ENCODE assay signal across 20 mouse cellular contexts in the genomic region with DNA sequence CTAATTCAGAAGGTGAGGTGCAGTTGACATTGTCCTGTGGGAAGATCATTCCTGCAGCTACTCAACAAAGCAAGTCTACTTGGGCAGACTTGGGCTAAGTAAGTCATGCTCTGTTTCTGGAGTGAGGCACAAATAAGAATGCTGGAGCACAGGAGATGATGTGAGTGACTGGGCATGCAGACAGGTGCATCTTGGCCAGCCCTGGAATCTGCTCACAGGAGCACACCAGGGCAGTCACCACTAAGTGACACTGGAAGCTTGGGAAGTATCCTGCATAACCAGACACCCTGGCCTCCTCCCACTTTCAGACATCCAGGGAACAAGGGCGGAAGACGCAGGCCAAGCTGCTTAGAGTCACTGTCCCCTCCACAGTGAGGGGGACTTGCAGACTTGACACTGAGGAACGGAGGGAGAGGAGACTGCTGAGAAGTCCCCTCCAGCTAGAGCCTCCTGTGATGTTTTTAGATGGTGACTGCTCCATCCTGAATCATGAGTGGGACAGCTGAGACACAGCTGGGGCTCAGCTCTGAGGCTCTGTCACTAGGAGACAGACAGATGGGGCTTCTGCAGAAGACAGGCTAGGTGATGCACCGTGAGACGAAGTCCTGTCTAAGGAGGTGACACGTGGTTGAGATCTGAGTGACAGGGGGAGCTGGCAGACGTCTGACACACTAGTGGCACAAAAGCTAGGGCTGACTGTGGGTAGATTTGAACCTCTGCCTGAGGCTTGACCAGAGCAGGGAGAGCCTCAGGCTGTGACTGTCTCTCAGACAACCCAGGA.
DNase-seq lines count a peak whose midpoint lies in the region; ATAC-seq and TF ChIP-seq lines count a peak whose summit lies in the region.
"Had no signal": no experiment of that assay in that cellular context is flagged by ENCODE, and none has a peak within 500 bp of the region (broad histone marks: within the 10 kb centered on the region; RNA-seq: fewer than 3 reads in every experiment).

No protein-coding gene starts in this region.

- no peak for TF ChIP-seq CTCF in heart, adult 2 months (IDR thresholded peaks at IDR 0.05)
- no peak for TF ChIP-seq CTCF in thymus, adult 2 months (IDR thresholded peaks at IDR 0.05; ENCODE audit: borderline replicate concordance, control insufficient read depth, extremely low read depth, insufficient read depth, low read length, poor library complexity)

- H3K4me1 ChIP-seq in heart, embryonic 11.5 days (ENCODE audit: control insufficient read depth, insufficient read depth, low read length) = peaks cover 31% of the 10 kb centered on the region
- H3K4me1 ChIP-seq in heart, adult 2 months (ENCODE audit: control insufficient read depth, insufficient read depth, low read length) = peaks cover 2% of the 10 kb centered on the region; the same call in 1 of the 2 replicates
- H3K4me1 ChIP-seq in hindbrain, embryonic 14.5 days (replicated peaks; ENCODE audit: control insufficient read depth, insufficient read depth, low read length) = peaks cover 6% of the 10 kb centered on the region; the same call in 1 of the 2 replicates
- H3K4me1 ChIP-seq in hindbrain, embryonic 12.5 days = peaks cover 12% of the 10 kb centered on the region
- peaks cover 36% of the 10 kb centered on the region for H3K4me1 ChIP-seq in thymus, adult 2 months (replicated peaks; ENCODE audit: control insufficient read depth, insufficient read depth, low read length)
- H3K4me1 ChIP-seq: embryonic facial prominence, embryonic 15.5 days; liver, embryonic 15.5 days had no signal

- intact Hi-C loops in heart, adult 2 months (cut with DNase I) = no loop called here

- H3K79me2 ChIP-seq in heart, adult 2 months (replicated peaks; ENCODE audit: control insufficient read depth, insufficient read depth, low read length) = no peaks in the 10 kb centered on the region

- no peak overlapping the region for H3K4me3 ChIP-seq in heart, embryonic 11.5 days (ENCODE audit: low read depth, low read length)
- H3K4me3 ChIP-seq in heart, adult 2 months = no peak overlapping the region
- H3K4me3 ChIP-seq in hindbrain, embryonic 14.5 days (replicated peaks; ENCODE audit: low read length) = no peak overlapping the region
- H3K4me3 ChIP-seq in hindbrain, embryonic 12.5 days = no peak overlapping the region
- no peak overlapping the region for H3K4me3 ChIP-seq in thymus, adult 2 months (ENCODE audit: control insufficient read depth, insufficient read depth, low read length)
- H3K4me3 ChIP-seq: embryonic facial prominence, embryonic 15.5 days; limb, embryonic 15.5 days; liver, embryonic 15.5 days; midbrain, embryonic 13.5 days; myocyte had no signal

- TF ChIP-seq POLR2A in heart, adult 2 months (IDR thresholded peaks at IDR 0.05; ENCODE audit: insufficient read depth, low read depth, low read length) = no peak
- no peak for TF ChIP-seq POLR2A in thymus, adult 2 months (IDR thresholded peaks at IDR 0.05; ENCODE audit: control insufficient read depth, extremely low read depth, insufficient read depth, low read length, poor library complexity)

- no peak overlapping the region for H3K4me2 ChIP-seq in heart, embryonic 11.5 days
- H3K4me2 ChIP-seq in hindbrain, embryonic 14.5 days (replicated peaks) = no peak overlapping the region
- H3K4me2 ChIP-seq in hindbrain, embryonic 12.5 days (replicated peaks) = no peak overlapping the region
- H3K4me2 ChIP-seq: embryonic facial prominence, embryonic 15.5 days; limb, embryonic 15.5 days; liver, embryonic 15.5 days; midbrain, embryonic 13.5 days had no signal

- H3K36me3 ChIP-seq in heart, embryonic 11.5 days (ENCODE audit: control insufficient read depth, insufficient read depth, low read length) = peaks cover 13% of the 10 kb centered on the region
- H3K36me3 ChIP-seq in heart, adult 2 months (ENCODE audit: control insufficient read depth, insufficient read depth, low read length) = no peaks in the 10 kb centered on the region
- peaks cover 64% of the 10 kb centered on the region for H3K36me3 ChIP-seq in hindbrain, embryonic 14.5 days (replicated peaks; ENCODE audit: control insufficient read depth, insufficient read depth)
- peaks cover 58% of the 10 kb centered on the region for H3K36me3 ChIP-seq in hindbrain, embryonic 12.5 days
- H3K36me3 ChIP-seq in thymus, adult 2 months (ENCODE audit: control insufficient read depth, insufficient read depth, low read length) = no peaks in the 10 kb centered on the region
- H3K36me3 ChIP-seq: liver, embryonic 15.5 days had no signal

- no peak for ATAC-seq in heart, embryonic 11.5 days (replicated peaks; ENCODE audit: insufficient number of reproducible peaks, low FRiP score, low TSS enrichment)
- no peak for ATAC-seq in hindbrain, embryonic 14.5 days (ENCODE audit: low FRiP score)
- no peak for ATAC-seq in hindbrain, embryonic 12.5 days (ENCODE audit: low FRiP score)
- ATAC-seq: midbrain, embryonic 13.5 days had no signal

- TF ChIP-seq EP300 in heart, adult 2 months (IDR thresholded peaks at IDR 0.05; ENCODE audit: insufficient read depth, low read depth, low read length) = no peak

- 64% methylated on average over 7 of the region's 7 CpGs for WGBS in heart, embryonic 11.5 days (ENCODE audit: insufficient replicate concordance)
- WGBS in heart, adult 2 months = 78% methylated on average over 7 of the region's 7 CpGs
- WGBS in hindbrain, embryonic 14.5 days = 66% methylated on average over 7 of the region's 7 CpGs
- 69% methylated on average over 7 of the region's 7 CpGs for WGBS in hindbrain, embryonic 12.5 days
- WGBS in thymus, adult 2 months = 59% methylated on average over 7 of the region's 7 CpGs

- no peaks in the 10 kb centered on the region for H3K9me3 ChIP-seq in heart, embryonic 11.5 days (replicated peaks; ENCODE audit: control insufficient read depth, low read length)
- H3K9me3 ChIP-seq in hindbrain, embryonic 14.5 days (ENCODE audit: control insufficient read depth, low read length) = no peaks in the 10 kb centered on the region
- H3K9me3 ChIP-seq in hindbrain, embryonic 12.5 days (replicated peaks) = no peaks in the 10 kb centered on the region
- H3K9me3 ChIP-seq: embryonic facial prominence, embryonic 15.5 days; limb, embryonic 15.5 days; liver, embryonic 15.5 days; midbrain, embryonic 13.5 days had no signal

- peak overlapping the region; percentile 36; the same call in 1 of the 2 replicates for H3K27ac ChIP-seq in heart, embryonic 11.5 days (ENCODE audit: low read depth, low read length)
- no peak overlapping the region for H3K27ac ChIP-seq in heart, adult 2 months
- peak overlapping the region; percentile 38 for H3K27ac ChIP-seq in hindbrain, embryonic 14.5 days
- no peak overlapping the region for H3K27ac ChIP-seq in hindbrain, embryonic 12.5 days
- no peak overlapping the region; the same call in 1 of the 2 replicates for H3K27ac ChIP-seq in thymus, adult 2 months (ENCODE audit: control insufficient read depth, insufficient read depth, low read length)
- H3K27ac ChIP-seq: embryonic facial prominence, embryonic 15.5 days; kidney, postnatal 0 days; limb, embryonic 15.5 days; liver, embryonic 15.5 days; macrophage; midbrain, embryonic 13.5 days had no signal

- DNase-seq in heart, adult 2 months = no peak
- no peak for DNase-seq in hindbrain, embryonic 14.5 days (ENCODE audit: low spot score)
- peak; percentile 31 for DNase-seq in thymus, adult 2 months
- DNase-seq in thymus, postnatal 4 days = peak; percentile 51
- no peak for DNase-seq in urinary bladder, adult 18-20 months (ENCODE audit: low spot score in 2 of 2)
- DNase-seq: adrenal gland, postnatal 36 days; B cell, adult 2 months; cerebellum, adult 18-20 months; cerebellum, postnatal 36 days; gastrocnemius, postnatal 14 days; layer of hippocampus, postnatal 36 days had no signal

- no peaks in the 10 kb centered on the region for H3K27me3 ChIP-seq in heart, embryonic 11.5 days (ENCODE audit: control insufficient read depth, insufficient read depth, low read length)
- no peaks in the 10 kb centered on the region for H3K27me3 ChIP-seq in heart, adult 2 months (ENCODE audit: control insufficient read depth, insufficient read depth, low read length)
- H3K27me3 ChIP-seq in hindbrain, embryonic 14.5 days (ENCODE audit: control insufficient read depth, insufficient read depth, low read length) = no peaks in the 10 kb centered on the region
- no peaks in the 10 kb centered on the region for H3K27me3 ChIP-seq in hindbrain, embryonic 12.5 days
- H3K27me3 ChIP-seq in thymus, adult 2 months (ENCODE audit: control insufficient read depth, insufficient read depth, low read length) = no peaks in the 10 kb centered on the region
- H3K27me3 ChIP-seq: limb, embryonic 15.5 days; liver, embryonic 15.5 days had no signal

- no peak overlapping the region for H3K9ac ChIP-seq in heart, embryonic 11.5 days (ENCODE audit: low read depth, low read length)
- H3K9ac ChIP-seq in heart, adult 2 months (ENCODE audit: low read depth, low read length) = no peak overlapping the region
- H3K9ac ChIP-seq in hindbrain, embryonic 14.5 days = no peak overlapping the region
- no peak overlapping the region for H3K9ac ChIP-seq in hindbrain, embryonic 12.5 days
- H3K9ac ChIP-seq: embryonic facial prominence, embryonic 15.5 days; limb, embryonic 15.5 days; liver, embryonic 15.5 days; midbrain, embryonic 13.5 days had no signal

Comparison
In these comparisons a context has a peak if more than half of its experiments do, and no peak if none do; other contexts are left out.
1. H3K27ac ChIP-seq: peak in heart, embryonic 11.5 days (single experiment) and hindbrain, embryonic 14.5 days (single experiment); none in heart, adult 2 months (single experiment), hindbrain, embryonic 12.5 days (single experiment) and thymus, adult 2 months (single experiment).
2. DNase-seq: peak in thymus, adult 2 months (single experiment) and thymus, postnatal 4 days (single experiment); none in heart, adult 2 months (0 of 2), hindbrain, embryonic 14.5 days (single experiment) and urinary bladder, adult 18-20 months (0 of 2).